Mouse (Mus musculus): Measurements from ENCODE around the gene Plekhh2. TPM values are rescaled to one million over a fixed set of nuclear protein-coding genes. Genes with fewer than 3 reads are reported as not detected.

Plekhh2 gene
- polyA plus RNA-seq, 1 experiment = 4.9 TPM

- peak; percentile 30 for DNase-seq (ENCODE audit: low read depth)
- TF ChIP-seq CTCF (IDR thresholded peaks at IDR 0.05; ENCODE audit: borderline replicate concordance, extremely low read depth, insufficient read depth, insufficient read length) = no peak
- TF ChIP-seq POLR2A (IDR thresholded peaks at IDR 0.05; ENCODE audit: borderline replicate concordance, extremely low read depth, insufficient read depth, insufficient read length, poor library complexity, severe bottlenecking) = no peak
Observed at GRCm38 (mm10) chr17:84512516-84513085, 906 bp downstream of the Plekhh2 start.

DNA sequence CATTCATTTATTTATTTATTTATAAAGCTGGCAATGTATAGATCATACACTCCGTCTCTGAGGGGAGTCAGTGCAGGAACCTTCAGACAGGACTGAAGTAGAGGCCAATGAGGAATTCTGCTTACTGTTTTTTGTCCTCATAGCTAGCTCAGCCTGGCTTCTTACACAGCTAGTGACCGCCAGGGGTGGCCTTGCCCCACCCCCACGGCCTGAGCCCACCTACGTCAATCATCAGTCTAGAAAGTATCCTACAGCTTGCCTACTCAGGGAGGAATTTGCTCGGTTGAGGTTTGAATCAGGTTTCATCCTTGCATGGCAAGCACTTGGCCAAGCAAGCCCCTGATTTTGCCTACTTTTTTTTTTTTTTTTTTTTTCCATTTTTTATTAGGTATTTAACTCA is 4.2 kb downstream of the Plekhh2 start:
- TF ChIP-seq POLR2A (IDR thresholded peaks at IDR 0.05; ENCODE audit: borderline replicate concordance, extremely low read depth, insufficient read depth, insufficient read length, poor library complexity, severe bottlenecking) = no peak
- TF ChIP-seq CTCF (IDR thresholded peaks at IDR 0.05; ENCODE audit: borderline replicate concordance, extremely low read depth, insufficient read depth, insufficient read length) = no peak
- no peak for DNase-seq (ENCODE audit: low read depth)

GRCm38 (mm10) chr17:84519346-84519745 is 7.7 kb downstream of the Plekhh2 start:
- no peak for DNase-seq (ENCODE audit: low read depth)
- TF ChIP-seq CTCF (IDR thresholded peaks at IDR 0.05; ENCODE audit: borderline replicate concordance, extremely low read depth, insufficient read depth, insufficient read length) (no peak), POLR2A (IDR thresholded peaks at IDR 0.05; ENCODE audit: borderline replicate concordance, extremely low read depth, insufficient read depth, insufficient read length, poor library complexity, severe bottlenecking) (no peak)

- no peak for DNase-seq (ENCODE audit: low read depth)
Observed at GRCm38 (mm10) chr17:84520057-84520456, 8.4 kb downstream of the Plekhh2 start.

GRCm38 (mm10) chr17:84529356-84529755 is 17.7 kb downstream of the Plekhh2 start:
- DNase-seq (ENCODE audit: low read depth) = no peak
- TF ChIP-seq POLR2A (IDR thresholded peaks at IDR 0.05; ENCODE audit: borderline replicate concordance, extremely low read depth, insufficient read depth, insufficient read length, poor library complexity, severe bottlenecking) = no peak
- no peak for TF ChIP-seq CTCF (IDR thresholded peaks at IDR 0.05; ENCODE audit: borderline replicate concordance, extremely low read depth, insufficient read depth, insufficient read length)

More at GRCm38 (mm10) chr17:84520057-84520456, 8.4 kb downstream of the Plekhh2 start:
- TF ChIP-seq CTCF (IDR thresholded peaks at IDR 0.05; ENCODE audit: borderline replicate concordance, extremely low read depth, insufficient read depth, insufficient read length) (no peak), POLR2A (IDR thresholded peaks at IDR 0.05; ENCODE audit: borderline replicate concordance, extremely low read depth, insufficient read depth, insufficient read length, poor library complexity, severe bottlenecking) (no peak)

GRCm38 (mm10) chr17:84530202-84530796 is 18.6 kb downstream of the Plekhh2 start:
- TF ChIP-seq POLR2A (IDR thresholded peaks at IDR 0.05; ENCODE audit: borderline replicate concordance, extremely low read depth, insufficient read depth, insufficient read length, poor library complexity, severe bottlenecking) = no peak
- TF ChIP-seq CTCF (IDR thresholded peaks at IDR 0.05; ENCODE audit: borderline replicate concordance, extremely low read depth, insufficient read depth, insufficient read length) = no peak
- no peak for DNase-seq (ENCODE audit: low read depth)

- peak; percentile 45 for DNase-seq (ENCODE audit: low read depth)
- TF ChIP-seq CTCF (IDR thresholded peaks at IDR 0.05; ENCODE audit: borderline replicate concordance, extremely low read depth, insufficient read depth, insufficient read length) (no peak), POLR2A (IDR thresholded peaks at IDR 0.05; ENCODE audit: borderline replicate concordance, extremely low read depth, insufficient read depth, insufficient read length, poor library complexity, severe bottlenecking) (no peak)
Observed at GRCm38 (mm10) chr17:84532909-84533499, 21.3 kb downstream of the Plekhh2 start.

DNA sequence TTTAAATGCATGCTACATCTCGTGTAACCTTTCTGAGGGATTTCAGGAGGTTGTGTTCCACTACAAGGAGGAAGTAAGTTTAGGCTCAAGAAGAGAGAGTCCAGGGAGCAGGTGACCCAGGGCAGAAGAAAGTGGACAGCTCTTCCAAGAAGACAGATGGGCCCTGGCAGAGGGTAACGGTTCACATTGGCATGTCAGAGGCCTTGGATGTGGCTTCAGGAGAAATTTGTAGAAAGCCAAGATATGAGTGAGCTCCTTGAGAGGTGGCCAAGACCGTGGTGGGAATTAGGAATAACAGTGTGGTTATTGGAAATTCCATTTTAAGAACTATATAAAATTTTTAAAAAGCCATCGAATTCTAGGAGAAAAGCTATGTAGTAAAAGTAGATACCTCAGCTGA is 22.1 kb downstream of the Plekhh2 start:
- no peak for TF ChIP-seq CTCF (IDR thresholded peaks at IDR 0.05; ENCODE audit: borderline replicate concordance, extremely low read depth, insufficient read depth, insufficient read length)
- no peak for TF ChIP-seq POLR2A (IDR thresholded peaks at IDR 0.05; ENCODE audit: borderline replicate concordance, extremely low read depth, insufficient read depth, insufficient read length, poor library complexity, severe bottlenecking)
- DNase-seq (ENCODE audit: low read depth) = no peak

GRCm38 (mm10) chr17:84534632-84535031 is 22.9 kb downstream of the Plekhh2 start:
- no peak for DNase-seq (ENCODE audit: low read depth)
- TF ChIP-seq CTCF (IDR thresholded peaks at IDR 0.05; ENCODE audit: borderline replicate concordance, extremely low read depth, insufficient read depth, insufficient read length) = no peak
- TF ChIP-seq POLR2A (IDR thresholded peaks at IDR 0.05; ENCODE audit: borderline replicate concordance, extremely low read depth, insufficient read depth, insufficient read length, poor library complexity, severe bottlenecking) = no peak

DNA sequence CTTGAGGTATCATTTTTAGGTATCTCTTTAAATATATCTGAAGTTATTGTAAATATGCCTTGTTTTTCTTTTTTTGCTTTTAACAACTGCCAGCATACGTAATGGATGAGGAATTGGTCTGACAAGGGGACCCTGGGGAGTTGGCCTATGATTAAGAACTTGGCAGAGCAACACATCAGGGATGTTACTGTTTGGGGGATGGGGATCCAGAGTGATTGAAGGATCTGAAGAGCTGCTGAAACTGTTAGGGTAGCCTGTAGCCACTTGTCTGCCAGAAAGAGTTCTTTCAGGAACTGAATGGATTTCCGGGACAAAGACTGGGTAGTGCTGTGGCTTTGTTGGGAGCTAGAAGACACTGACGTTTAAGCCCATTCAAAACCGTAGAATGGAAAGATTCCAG is 23.5 kb downstream of the Plekhh2 start:
- no peak for TF ChIP-seq CTCF (IDR thresholded peaks at IDR 0.05; ENCODE audit: borderline replicate concordance, extremely low read depth, insufficient read depth, insufficient read length)
- no peak for TF ChIP-seq POLR2A (IDR thresholded peaks at IDR 0.05; ENCODE audit: borderline replicate concordance, extremely low read depth, insufficient read depth, insufficient read length, poor library complexity, severe bottlenecking)
- no peak for DNase-seq (ENCODE audit: low read depth)

DNA sequence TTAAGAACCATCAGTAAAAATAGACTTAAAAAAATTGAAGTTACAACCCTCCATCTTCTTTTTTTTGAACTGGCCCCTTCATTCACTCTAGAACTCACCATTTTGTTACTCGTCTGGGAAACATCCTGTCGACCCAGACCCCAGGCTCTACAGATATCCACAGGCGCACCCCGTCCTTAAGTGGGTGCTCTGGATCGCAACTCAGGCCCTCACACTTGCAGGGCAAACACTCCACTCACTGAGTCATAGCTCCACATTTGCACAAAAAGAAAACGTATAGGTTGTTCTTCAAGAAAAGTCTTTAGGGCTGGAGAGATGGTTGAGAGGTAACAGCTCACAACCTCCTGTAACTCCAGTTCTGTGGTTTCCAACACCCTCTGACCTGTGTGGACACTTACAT is 25.6 kb downstream of the Plekhh2 start:
- TF ChIP-seq POLR2A (IDR thresholded peaks at IDR 0.05; ENCODE audit: borderline replicate concordance, extremely low read depth, insufficient read depth, insufficient read length, poor library complexity, severe bottlenecking) = no peak
- TF ChIP-seq CTCF (IDR thresholded peaks at IDR 0.05; ENCODE audit: borderline replicate concordance, extremely low read depth, insufficient read depth, insufficient read length) = no peak
- no peak for DNase-seq (ENCODE audit: low read depth)

- DNase-seq (ENCODE audit: low read depth) = no peak
- no peak for TF ChIP-seq CTCF (IDR thresholded peaks at IDR 0.05; ENCODE audit: borderline replicate concordance, extremely low read depth, insufficient read depth, insufficient read length)
- no peak for TF ChIP-seq POLR2A (IDR thresholded peaks at IDR 0.05; ENCODE audit: borderline replicate concordance, extremely low read depth, insufficient read depth, insufficient read length, poor library complexity, severe bottlenecking)
Observed at GRCm38 (mm10) chr17:84537966-84538365, 26.3 kb downstream of the Plekhh2 start.
